Mouse (Mus musculus): ENCODE results near the gene Thrb. TPM values are rescaled to one million over a fixed set of nuclear protein-coding genes. Genes with fewer than 3 reads are reported as not detected.

Thrb gene
- 15.8 and 21.2 TPM in 2 replicates for polyA plus RNA-seq (2012; rRNA removed)

DNA sequence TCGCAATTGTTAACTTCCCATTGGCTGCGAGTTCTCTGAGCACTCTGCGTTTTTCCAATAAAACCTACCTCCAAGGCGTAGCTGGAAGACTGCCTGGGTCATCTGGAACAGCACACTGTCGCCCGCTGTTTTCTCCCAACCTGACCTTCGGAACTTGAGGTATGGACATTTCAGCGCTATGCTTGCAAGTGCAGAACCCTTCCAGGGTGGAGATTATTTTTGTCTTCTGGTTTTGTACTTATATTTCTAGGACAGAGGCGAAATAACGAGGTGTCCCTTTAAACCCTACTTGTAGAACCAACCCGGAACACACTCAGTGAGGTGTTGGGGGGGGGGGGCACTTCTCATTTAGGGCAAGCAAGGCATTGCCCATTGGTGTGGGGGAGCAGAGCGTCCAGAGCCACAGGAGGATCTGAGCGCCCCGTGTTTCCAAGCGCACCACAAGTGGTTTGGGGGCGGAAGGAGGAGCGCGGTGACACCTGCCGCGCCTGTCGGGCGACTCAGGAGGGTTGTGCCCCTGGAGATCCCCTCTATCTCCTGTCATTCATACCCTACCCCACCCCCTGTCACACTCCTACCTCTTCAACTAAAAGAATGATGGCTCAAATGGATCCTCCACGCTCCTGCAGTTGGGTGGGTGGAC lies at the start of gene Thrb:
Gene Thrb (plus strand): TSS at position 576 of the 643 bp plus-strand sequence.
- peak in 1 of 2 experiments; percentile 42 for DNase-seq (ENCODE audit: extremely low spot score in 1 of 2, low spot score in 1 of 2)

DNA sequence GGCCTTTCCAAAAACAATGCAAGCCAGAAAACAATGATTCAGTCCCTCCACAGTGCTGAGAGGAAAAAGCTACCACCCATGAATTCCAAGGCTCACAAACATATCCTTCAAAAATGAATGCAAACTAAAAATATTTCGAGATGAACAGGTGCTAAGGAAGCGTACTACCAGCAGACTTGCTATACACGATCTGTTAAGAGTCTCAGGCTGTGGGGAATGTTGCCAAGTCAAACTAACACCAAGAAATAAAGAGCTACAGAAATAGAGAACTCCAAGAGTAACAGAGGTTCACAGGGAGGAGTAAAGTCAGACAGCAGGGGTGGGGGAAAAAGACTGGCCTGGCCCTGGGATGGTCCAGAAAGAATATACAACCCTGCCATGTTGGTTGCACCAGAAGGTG lies 38.4 kb upstream of the Thrb start:
- peak; percentile 36 to 79 for DNase-seq (ENCODE audit: extremely low spot score in 1 of 2, low spot score in 1 of 2)

DNA sequence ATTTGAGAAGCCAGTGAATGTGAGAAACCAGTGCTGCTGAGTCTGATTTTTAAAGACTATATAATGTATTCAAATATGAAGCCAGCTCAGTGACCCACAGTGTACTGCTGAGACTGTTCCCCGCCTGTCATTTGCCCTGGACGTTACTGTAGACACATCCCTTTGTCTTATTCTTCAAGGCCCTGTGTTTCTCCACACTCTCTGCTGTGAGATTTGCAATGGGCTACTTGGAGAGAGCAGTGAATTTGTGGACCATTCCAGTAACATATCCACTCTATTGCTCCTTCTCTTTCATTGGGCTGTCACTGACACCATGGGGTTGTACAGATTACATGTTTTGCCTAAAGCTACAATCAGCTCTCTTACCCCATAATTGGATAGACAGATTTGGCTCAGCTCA lies 36.1 kb upstream of the Thrb start:
- no peak for DNase-seq (ENCODE audit: extremely low spot score in 1 of 2, low spot score in 1 of 2)

DNA sequence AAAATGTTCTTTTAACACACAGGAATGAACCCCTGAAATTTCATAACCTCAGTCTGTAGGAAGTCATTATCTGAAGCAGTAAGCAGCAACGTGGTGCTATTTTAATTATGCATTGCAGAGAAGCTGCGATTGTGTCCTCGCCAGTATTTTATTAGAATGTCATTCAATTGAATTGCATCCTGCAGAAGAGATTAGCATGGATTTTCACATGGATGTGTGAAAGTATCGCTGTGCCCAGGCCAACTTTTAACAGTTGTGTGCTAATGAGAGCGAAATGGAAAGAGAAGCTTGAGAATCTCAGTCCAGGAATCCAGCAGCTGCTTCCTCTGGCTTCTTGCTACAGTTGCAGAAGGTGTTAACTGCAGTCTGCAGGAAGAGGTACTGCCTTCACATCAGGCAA lies 30.8 kb upstream of the Thrb start:
- DNase-seq (ENCODE audit: extremely low spot score in 1 of 2, low spot score in 1 of 2) = peak in 1 of 2 experiments; percentile 12

DNA sequence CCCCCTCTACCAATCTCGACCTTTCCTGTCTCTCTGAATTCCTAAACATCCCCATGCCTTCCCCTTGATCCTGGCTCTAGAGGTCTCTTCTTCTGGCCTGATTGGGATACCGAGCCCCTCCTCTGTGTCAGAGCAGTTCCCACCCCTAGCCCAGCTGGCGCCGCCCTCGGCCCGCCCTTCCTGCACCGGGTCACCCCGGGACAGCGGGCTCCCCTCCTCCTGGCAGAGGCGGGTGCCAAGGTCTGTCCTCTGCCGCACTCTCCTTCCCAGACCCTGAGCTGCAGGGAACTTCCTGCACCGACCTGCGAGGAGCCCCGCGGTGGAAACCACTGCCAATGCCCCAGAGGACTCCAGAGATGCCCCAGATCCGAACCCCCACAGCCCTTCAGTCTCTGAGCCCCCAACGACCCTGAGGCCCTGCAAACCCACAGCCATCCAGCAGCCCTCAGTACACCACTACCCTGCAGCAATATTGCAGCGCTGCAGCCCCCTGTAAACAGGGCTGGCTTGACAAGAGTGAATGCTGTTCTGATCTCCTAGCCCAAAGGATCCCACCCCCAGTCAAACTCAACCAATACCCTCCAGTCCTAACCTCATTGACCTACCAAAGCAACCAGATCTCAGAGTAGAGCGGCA lies 27.1 kb upstream of the Thrb start:
- DNase-seq (ENCODE audit: extremely low spot score in 1 of 2, low spot score in 1 of 2) = peak in 1 of 2 experiments; percentile 29

DNA sequence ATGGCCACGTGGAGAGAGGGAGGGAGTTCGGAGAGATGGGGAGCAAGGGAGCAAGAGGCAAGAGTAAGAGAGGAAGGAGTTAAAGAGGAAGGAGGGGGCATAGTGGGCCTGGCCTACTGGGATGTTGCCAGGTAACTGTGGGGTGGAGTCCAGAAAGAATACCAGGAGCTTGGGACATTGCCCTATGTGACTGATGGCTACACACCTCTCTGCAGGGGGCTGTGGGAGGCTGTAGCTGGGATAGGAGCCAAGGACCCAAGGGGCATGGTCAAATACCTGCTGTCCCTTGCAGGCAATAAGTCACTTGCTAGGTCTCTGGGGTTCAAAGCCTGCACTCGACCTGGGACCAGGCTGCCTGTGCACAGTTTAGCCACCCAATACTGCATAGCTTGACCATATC lies 23.1 kb upstream of the Thrb start:
- DNase-seq (ENCODE audit: extremely low spot score in 1 of 2, low spot score in 1 of 2) = no peak

- peak; percentile 15 to 41 for DNase-seq (ENCODE audit: extremely low spot score in 1 of 2, low spot score in 1 of 2)
Measured at GRCm38 (mm10) chr14:17641770-17642169, 18.3 kb upstream of the Thrb start.

DNA sequence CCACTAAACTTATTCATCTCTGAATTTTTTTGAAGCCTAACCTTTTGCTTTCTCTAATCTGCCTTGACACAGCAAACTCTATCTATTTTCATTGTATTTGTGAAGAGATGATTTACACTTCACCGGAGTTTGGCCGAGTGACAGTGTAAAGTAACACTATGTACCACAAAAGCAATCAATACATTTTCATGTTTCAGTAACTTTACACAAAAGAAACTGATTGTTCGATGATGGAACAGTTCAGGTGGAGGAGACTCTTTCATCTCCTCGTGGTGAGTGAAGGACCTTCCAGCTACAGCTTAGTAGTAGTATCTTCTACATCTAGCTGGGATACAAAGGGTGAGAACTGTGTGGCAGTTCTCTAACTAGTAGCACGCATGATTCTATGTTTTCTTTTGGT lies 5.0 kb upstream of the Thrb start:
- no peak for DNase-seq (ENCODE audit: extremely low spot score in 1 of 2, low spot score in 1 of 2)

DNA sequence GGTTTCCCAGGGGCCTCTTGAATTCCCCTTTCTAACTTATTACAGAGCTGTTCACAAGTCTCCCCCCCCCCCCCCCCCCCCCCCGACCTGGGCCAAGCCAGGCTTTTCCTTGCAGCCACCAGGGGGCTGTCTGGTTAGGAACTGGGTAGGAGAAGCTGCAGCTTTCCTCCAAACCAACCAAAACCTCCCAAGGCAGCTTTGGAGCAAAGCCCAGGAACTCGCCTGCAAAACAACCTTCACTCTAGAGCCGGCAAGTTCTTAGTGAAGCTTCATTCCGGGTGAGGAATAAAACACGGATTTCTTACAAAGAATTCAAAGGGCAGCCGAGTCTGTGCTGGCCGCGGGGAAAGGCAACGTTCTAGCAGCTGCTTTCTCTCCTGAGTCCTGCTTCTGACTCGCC lies 1.0 kb upstream of the Thrb start:
- DNase-seq (ENCODE audit: extremely low spot score in 1 of 2, low spot score in 1 of 2) = peak; percentile 71 to 92

GRCm38 (mm10) chr14:17660329-17661099 lies 453 bp downstream of the Thrb start:
- peak; percentile 24 to 75 for DNase-seq (ENCODE audit: extremely low spot score in 1 of 2, low spot score in 1 of 2)

- DNase-seq (ENCODE audit: extremely low spot score in 1 of 2, low spot score in 1 of 2) = peak; percentile 19 to 70
Measured at GRCm38 (mm10) chr14:17661100-17661521, 1.1 kb downstream of the Thrb start.

DNA sequence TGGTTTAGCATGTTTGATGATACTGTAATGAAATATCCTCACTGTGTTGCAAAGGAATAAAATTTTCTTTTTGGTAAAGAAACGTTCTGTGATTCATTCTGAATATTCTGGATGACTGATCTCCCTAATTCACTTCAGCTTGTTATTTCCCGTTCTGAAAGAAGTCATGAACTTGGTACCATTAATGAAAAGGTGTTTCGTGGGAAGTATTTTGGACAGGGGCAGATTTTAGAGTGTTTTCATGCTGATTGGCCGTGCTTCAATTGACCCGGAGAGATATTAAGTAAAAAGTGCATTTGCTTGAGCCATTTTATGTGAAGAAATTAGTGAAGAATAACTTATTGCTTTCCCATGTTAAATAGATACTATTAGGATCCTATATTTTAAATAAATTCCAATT lies 2.0 kb downstream of the Thrb start:
- DNase-seq (ENCODE audit: extremely low spot score in 1 of 2, low spot score in 1 of 2) = no peak

- DNase-seq (ENCODE audit: extremely low spot score in 1 of 2, low spot score in 1 of 2) = no peak
Measured at GRCm38 (mm10) chr14:17674335-17674734, 14.3 kb downstream of the Thrb start.

DNA sequence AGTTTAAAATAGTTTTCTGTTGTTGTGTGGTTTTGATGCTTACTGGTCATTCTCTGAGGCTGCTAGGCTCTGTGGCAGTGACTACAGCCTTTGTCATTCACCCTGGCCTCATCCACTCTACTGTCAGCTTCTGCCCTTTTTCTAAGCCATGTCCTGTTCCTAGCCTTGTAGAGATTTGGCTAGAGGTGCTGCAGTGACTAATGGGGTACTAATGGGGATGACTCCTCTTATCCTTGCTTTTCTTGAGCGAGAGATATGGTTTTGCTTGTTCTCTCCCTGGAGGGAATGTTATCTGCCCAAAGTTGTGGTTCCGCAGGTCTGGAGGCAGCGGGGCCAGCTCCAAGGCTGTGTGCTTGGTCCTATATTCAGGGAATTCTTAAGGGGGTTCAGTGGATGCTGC lies 15.2 kb downstream of the Thrb start:
- DNase-seq (ENCODE audit: extremely low spot score in 1 of 2, low spot score in 1 of 2) = no peak

GRCm38 (mm10) chr14:17681479-17681878 lies 21.4 kb downstream of the Thrb start:
- no peak for DNase-seq (ENCODE audit: extremely low spot score in 1 of 2, low spot score in 1 of 2)

DNA sequence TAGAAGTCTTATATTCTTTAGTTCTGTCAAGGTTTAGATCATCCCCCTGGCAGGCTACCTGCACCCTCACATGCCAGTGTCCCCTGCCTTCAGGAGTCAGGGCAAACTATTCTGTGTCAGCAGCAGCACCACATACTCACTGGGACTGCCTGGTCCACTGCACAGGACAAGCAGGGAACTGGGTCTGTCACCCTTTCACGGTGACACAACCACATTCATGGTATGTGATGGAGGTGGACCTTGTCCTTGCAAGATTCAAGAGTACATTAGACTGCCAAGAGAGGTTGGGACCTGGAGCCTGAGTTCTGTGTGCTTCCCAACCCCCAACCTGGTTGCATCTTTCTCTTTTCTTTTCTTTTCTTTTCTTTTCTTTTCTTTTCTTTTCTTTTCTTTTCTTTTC lies 24.8 kb downstream of the Thrb start:
- no peak for DNase-seq (ENCODE audit: extremely low spot score in 1 of 2, low spot score in 1 of 2)

GRCm38 (mm10) chr14:17685491-17685890 lies 25.4 kb downstream of the Thrb start:
- no peak for DNase-seq (ENCODE audit: extremely low spot score in 1 of 2, low spot score in 1 of 2)

GRCm38 (mm10) chr14:17686939-17687338 lies 26.9 kb downstream of the Thrb start:
- DNase-seq (ENCODE audit: extremely low spot score in 1 of 2, low spot score in 1 of 2) = no peak

DNA sequence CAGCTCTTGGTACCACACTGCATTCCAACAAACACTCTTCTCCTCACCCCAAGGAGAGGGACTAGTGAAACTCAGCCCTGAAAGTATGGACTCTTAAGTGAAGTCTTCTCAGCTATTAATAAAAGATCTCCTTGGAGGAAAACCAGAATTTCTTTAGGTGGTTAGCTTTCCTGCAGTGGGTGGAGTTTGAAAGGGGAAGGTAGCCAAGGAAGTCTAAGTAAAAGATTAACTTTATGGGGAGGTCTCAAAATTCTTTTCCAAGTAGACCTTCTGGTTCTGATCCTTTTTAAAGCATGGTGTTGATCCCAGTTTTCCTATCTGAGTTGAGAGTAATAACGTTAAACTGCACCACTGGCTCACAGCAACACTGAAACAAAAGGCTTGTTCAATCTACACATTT lies 31.2 kb downstream of the Thrb start:
- DNase-seq (ENCODE audit: extremely low spot score in 1 of 2, low spot score in 1 of 2) = no peak

GRCm38 (mm10) chr14:17695526-17695925 lies 35.5 kb downstream of the Thrb start:
- DNase-seq (ENCODE audit: extremely low spot score in 1 of 2, low spot score in 1 of 2) = no peak

- no peak for DNase-seq (ENCODE audit: extremely low spot score in 1 of 2, low spot score in 1 of 2)
Measured at GRCm38 (mm10) chr14:17697920-17698632, 38.0 kb downstream of the Thrb start.

All from frontal cortex, adult 2 months (tissue).